Mouse (Mus musculus) liver, embryonic 14.5 days (tissue): ENCODE results near the gene Gm9945. TPM values are rescaled to one million over a fixed set of nuclear protein-coding genes. Genes with fewer than 3 reads are reported as not detected.
A peak's percentile ranks its signal among the peaks of the same experiment; 100 is the strongest.

ENCODE experiments used
- ATAC-seq: fragments of 200-750 bp; cut with Nextera tagmentation; 2 replicates; pipeline ENCODE4 v1.8.0; 2017; ENCODE audit warnings: moderate number of reproducible peaks, mild to moderate bottlenecking, moderate library complexity; ENCODE audit not compliant: insufficient read depth
- DNase-seq, 3 experiments: peaks; one replicate each; pipeline ENCODE4 v3.0.0-alpha.2; 2012 to 2013; ENCODE audit warnings: low read depth in 3 of 3, low spot score in 3 of 3
- H3K27ac ChIP-seq: fragments of 300-500 bp; sonication (generic); 2 replicates; pipeline ENCODE4 v1.5.1; 2014; ENCODE audit warnings: moderate library complexity, mild to moderate bottlenecking, control low read depth, inconsistent platforms
- H3K27me3 ChIP-seq: fragments of 300-500 bp; sonication (generic); 2 replicates; pipeline ENCODE4 v1.6.1; 2014; ENCODE audit warnings: mild to moderate bottlenecking, low read length, moderate library complexity; ENCODE audit not compliant: control insufficient read depth, insufficient read depth
- H3K36me3 ChIP-seq: fragments of 300-500 bp; sonication (generic); replicated peaks from 2 replicates; pipeline ENCODE4 v1.6.1; 2014; ENCODE audit warnings: low read depth; ENCODE audit not compliant: control insufficient read depth, insufficient read depth
- H3K4me1 ChIP-seq, 2 experiments: fragments of 200-500 bp in 1 of 2; fragments of 300-500 bp in 1 of 2; sonication (generic) in 1 of 2; replicated peaks; 2 replicates each; pipeline ENCODE4 v1.6.1; 2012 to 2014; ENCODE audit warnings: antibody characterized with exemption in 1 of 2, inconsistent platforms in 1 of 2, low read length in 1 of 2; ENCODE audit not compliant: control insufficient read depth in 2 of 2, insufficient read depth in 2 of 2
- H3K4me2 ChIP-seq: fragments of 300-500 bp; sonication (generic); 2 replicates; pipeline ENCODE4 v1.6.1; 2014; ENCODE audit warnings: low read depth, mild to moderate bottlenecking, control low read depth, moderate library complexity
- H3K4me3 ChIP-seq, 2 experiments: fragments of 200-500 bp in 1 of 2; fragments of 300-500 bp in 1 of 2; sonication (generic) in 1 of 2; 2 replicates each; pipeline ENCODE4 v1.5.1; 2012 to 2014; ENCODE audit warnings: low read depth in 2 of 2, low read length in 2 of 2, mild to moderate bottlenecking in 2 of 2, control low read depth in 1 of 2, inconsistent platforms in 1 of 2, moderate library complexity in 1 of 2; ENCODE audit not compliant: insufficient read depth in 1 of 2
- H3K9ac ChIP-seq: fragments of 300-500 bp; sonication (generic); replicated peaks from 2 replicates; pipeline ENCODE4 v1.6.1; 2014; ENCODE audit warnings: mild to moderate bottlenecking, control low read depth, moderate library complexity
- H3K9me3 ChIP-seq: fragments of 300-500 bp; sonication (generic); 2 replicates; pipeline ENCODE4 v1.6.1; 2016; ENCODE audit warnings: low read length, mixed read lengths; ENCODE audit not compliant: control insufficient read depth
- CTCF ChIP-seq: IDR thresholded peaks from 2 replicates; pipeline ENCODE4 v1.5.1; 2016; ENCODE audit warnings: antibody characterized with exemption, low read depth, control low read depth
- EP300 ChIP-seq: IDR thresholded peaks from 2 replicates; pipeline ENCODE4 v1.6.1; 2016; ENCODE audit warnings: antibody characterized with exemption, low read depth
- WGBS: fragments of 180-500 bp; shearing (Covaris S2); extraction: QIAGEN DNeasy Blood & Tissue Kit; methylation state at CpG from one replicate; pipeline ENCODE4 v1.1.7; 2014; ENCODE audit not compliant: insufficient replicate concordance; 5-methylcytosine and 5-hydroxymethylcytosine counted together
- polyA plus RNA-seq, 2 experiments: library from polyadenylated mRNA; depleted of rRNA in 1 of 2; stranded (reverse) in 1 of 2; unstranded in 1 of 2; fragments of >200 nt; fragmentation: Nextera tagmentation in 1 of 2; extraction: Ambion mirVana in 1 of 2; gene quantifications; 2 replicates each; pipeline versions ENCODE4 v1.2.1 to v1.2.3; 2012 to 2014

Gm9945 gene
- polyA plus RNA-seq, 2 experiments: 0.27 to 0.46 TPM

DNA sequence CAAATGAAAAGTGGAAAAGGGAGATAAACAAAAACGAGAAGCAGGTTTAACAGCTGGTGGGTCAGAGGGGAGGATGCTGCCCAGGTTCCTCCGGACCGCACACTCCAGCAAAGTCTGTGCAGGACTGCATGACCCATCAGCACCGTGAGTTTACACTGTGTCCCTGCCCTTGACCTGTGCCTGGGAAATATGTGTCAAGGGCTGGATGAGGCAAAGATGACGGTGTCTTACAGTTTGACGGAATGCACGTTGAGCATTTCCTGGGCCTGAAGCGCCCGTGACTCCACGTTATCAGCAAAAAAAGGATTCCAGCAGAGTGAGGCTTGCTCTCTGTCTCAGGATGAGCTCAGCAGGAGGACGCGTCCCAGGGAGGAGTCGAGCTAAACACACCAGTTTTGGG, 34.4 kb upstream of the Gm9945 start:
- no peak for TF ChIP-seq CTCF
- no peak for TF ChIP-seq EP300
- no peak overlapping the region for H3K27ac ChIP-seq

DNA sequence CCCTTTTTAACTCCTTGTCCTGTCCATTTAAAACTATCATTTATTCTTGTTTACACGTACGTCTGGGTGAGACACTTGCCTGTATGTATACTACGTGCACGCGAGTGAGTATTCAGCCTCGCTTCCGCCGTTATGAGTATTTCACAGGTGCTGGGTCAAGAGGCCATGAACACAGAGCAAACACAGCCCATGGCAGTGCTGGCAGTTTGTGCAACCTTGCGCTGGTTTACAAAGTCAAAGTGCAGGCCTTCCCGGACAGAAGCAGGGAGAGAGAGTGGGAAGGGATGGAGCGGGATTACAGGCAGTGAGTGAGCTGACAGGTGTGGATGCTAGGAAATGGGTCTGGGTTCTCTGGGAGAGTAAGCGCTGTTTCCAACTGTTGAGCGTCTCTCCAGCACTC, 33.8 kb upstream of the Gm9945 start:
- H3K27ac ChIP-seq: no peak overlapping the region
- ATAC-seq (0 out of 2 replicates have a peak, but pooled peaks have one; percentile 36), DNase-seq (peak in 1 of 3 experiments; percentile 28)
- H3K27me3 ChIP-seq: peaks cover under 1% of the 10 kb centered on the region; the same call in 1 of the 2 replicates
- peaks cover 0 to 19% of the 10 kb centered on the region in 2 experiments; a peak in 3 of 4 replicates for H3K4me1 ChIP-seq
- no peak overlapping the region for H3K9ac ChIP-seq
- no peaks in the 10 kb centered on the region for H3K36me3 ChIP-seq
- no peak overlapping the region for H3K4me3 ChIP-seq
- H3K4me2 ChIP-seq: no peak overlapping the region
- TF ChIP-seq CTCF: no peak
- TF ChIP-seq EP300: no peak
- 81% methylated on average over 13 of the region's 13 CpGs for WGBS
- no peaks in the 10 kb centered on the region for H3K9me3 ChIP-seq

More for the DNA sequence above, 34.4 kb upstream of the Gm9945 start:
- Histone ChIP-seq H3K4me1 (peaks cover 0 to 19% of the 10 kb centered on the region in 2 experiments; a peak in 3 of 4 replicates), H3K27me3 (no peaks in the 10 kb centered on the region; the same call in 1 of the 2 replicates), H3K4me3 (no peak overlapping the region), H3K4me2 (no peak overlapping the region), H3K36me3 (no peaks in the 10 kb centered on the region), H3K9me3 (no peaks in the 10 kb centered on the region), H3K9ac (no peak overlapping the region)
- ATAC-seq (no peak), DNase-seq (no peak)
- WGBS: 58% methylated on average over 13 of the region's 13 CpGs

DNA sequence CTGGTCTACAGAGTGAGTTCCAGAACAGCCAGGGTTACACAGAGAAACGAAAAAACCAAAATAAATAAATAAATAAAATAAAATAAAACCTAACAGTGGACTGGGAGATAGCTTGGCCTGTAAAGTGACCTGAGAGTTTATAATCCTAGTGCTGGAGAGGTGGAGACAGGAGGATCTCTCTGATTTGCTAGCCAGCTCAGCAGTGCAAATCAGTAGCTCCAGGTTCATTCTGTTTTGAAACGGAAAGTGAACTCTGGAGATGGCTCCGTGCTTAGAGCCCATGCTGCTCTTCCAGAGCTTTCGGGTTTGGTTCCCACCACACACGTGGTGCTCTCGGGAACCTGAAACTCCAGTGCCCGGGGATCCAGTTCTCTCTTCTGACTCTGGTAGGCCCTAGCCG, 32.0 kb upstream of the Gm9945 start:
- Histone ChIP-seq H3K36me3 (no peaks in the 10 kb centered on the region), H3K4me2 (no peak overlapping the region), H3K4me1 (peaks cover 0 to 11% of the 10 kb centered on the region in 2 experiments; a peak in 3 of 4 replicates), H3K27ac (no peak overlapping the region), H3K9me3 (no peaks in the 10 kb centered on the region), H3K4me3 (no peak overlapping the region), H3K9ac (no peak overlapping the region), H3K27me3 (peaks cover 3% of the 10 kb centered on the region; the same call in 1 of the 2 replicates)
- no peak for TF ChIP-seq EP300
- TF ChIP-seq CTCF: no peak
- WGBS: 73% methylated on average over 8 of the region's 8 CpGs
- DNase-seq (no peak), ATAC-seq (no peak)

DNA sequence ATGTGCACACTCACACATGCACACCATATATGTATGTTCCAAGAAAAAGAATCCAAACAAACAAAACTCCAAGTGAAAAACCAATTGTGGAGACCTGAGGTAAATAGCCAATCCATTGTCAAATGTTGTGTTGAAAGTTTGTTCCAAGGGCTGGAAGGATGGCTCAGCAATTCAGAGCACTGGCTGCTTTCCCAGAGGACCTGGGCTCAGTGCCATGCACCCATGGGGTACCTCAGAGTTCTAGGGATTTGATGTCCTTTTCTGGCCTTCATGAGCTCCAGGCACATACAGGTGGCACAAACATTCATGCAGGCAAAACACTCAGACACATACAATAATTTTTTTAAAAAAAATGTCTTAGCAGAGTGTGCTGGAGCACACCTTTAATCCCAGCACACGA, 31.4 kb upstream of the Gm9945 start:
- Histone ChIP-seq H3K36me3 (no peaks in the 10 kb centered on the region), H3K27ac (no peak overlapping the region), H3K27me3 (peaks cover 3% of the 10 kb centered on the region; the same call in 1 of the 2 replicates), H3K4me3 (no peak overlapping the region), H3K4me2 (no peak overlapping the region), H3K9ac (no peak overlapping the region), H3K9me3 (no peaks in the 10 kb centered on the region), H3K4me1 (peaks cover 0 to 11% of the 10 kb centered on the region in 2 experiments; a peak in 3 of 4 replicates)
- 80% methylated on average over 1 of the region's 1 CpGs for WGBS
- TF ChIP-seq CTCF (no peak), EP300 (no peak)
- no peak for DNase-seq
- ATAC-seq: no peak

DNA sequence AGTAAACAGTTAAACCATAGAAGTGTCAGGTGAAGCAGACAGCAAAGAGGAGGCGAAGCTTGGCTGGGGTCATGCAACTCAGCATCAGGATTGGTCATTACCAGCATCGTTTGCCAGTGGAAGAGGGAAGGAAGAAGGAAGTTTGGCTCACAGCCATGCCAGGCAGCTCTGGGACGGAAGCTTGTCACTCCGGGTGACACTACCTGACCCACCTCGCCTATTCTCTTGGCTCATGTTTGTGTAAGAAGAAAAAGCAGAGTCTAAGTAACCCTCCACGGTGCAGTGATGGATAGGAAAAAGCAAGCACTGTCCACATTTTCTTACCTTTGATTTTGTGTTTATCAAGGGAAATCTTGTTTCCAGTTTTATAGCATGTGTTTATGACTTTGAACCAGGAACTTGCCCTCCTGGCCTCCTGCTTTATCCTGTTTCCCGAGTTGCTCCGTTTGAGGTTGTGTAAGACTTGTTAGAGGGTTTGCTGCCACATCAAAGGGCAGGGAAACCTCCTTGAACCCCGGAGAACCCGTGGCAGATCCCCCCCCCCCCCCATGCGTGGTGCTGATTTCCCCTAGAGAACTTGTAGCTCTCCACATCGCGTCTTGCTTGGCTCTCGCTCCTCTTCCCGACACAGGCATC, 29.8 kb upstream of the Gm9945 start:
- DNase-seq (no peak), ATAC-seq (no peak)
- Histone ChIP-seq H3K9ac (no peak overlapping the region), H3K27ac (no peak overlapping the region), H3K36me3 (no peaks in the 10 kb centered on the region), H3K27me3 (peaks cover 3% of the 10 kb centered on the region; the same call in 1 of the 2 replicates), H3K4me3 (no peak overlapping the region), H3K4me1 (peaks cover 0 to 9% of the 10 kb centered on the region in 2 experiments; a peak in 3 of 4 replicates), H3K9me3 (no peaks in the 10 kb centered on the region), H3K4me2 (no peak overlapping the region)
- 20% methylated on average over 15 of the region's 15 CpGs for WGBS
- TF ChIP-seq EP300 (no peak), CTCF (no peak)
